Mouse (Mus musculus): ENCODE results near the gene Wdr93.

GRCm38 (mm10) chr7:79710831-79711230 is 32.1 kb upstream of the Wdr93 start:
- TF ChIP-seq CTCF (IDR thresholded peaks at IDR 0.05; ENCODE audit: control insufficient read depth, insufficient read depth, insufficient read length) (no peak), MYOD1 (IDR thresholded peaks at IDR 0.05; ENCODE audit: control insufficient read depth, insufficient read length, low read depth) (no peak), FOSL1 (IDR thresholded peaks at IDR 0.05; ENCODE audit: insufficient read depth, low read length, poor library complexity, severe bottlenecking) (no peak), CEBPB (IDR thresholded peaks at IDR 0.05; ENCODE audit: low read depth) (no peak)
